17 mouse cellular contexts compared by ENCODE assay signal in genomic region chr5:77473896-77474486, GRCm38 (mm10).
DNase-seq lines count a peak whose midpoint lies in the region; ATAC-seq lines count a peak whose summit lies in the region.
"Had no signal": no experiment of that assay in that cellular context is flagged by ENCODE, and none has a peak within 500 bp of the region (broad histone marks: within the 10 kb centered on the region; RNA-seq: fewer than 3 reads in every experiment).

No protein-coding gene starts in this region.

- no peaks in the 10 kb centered on the region for H3K9me3 ChIP-seq in hindbrain, embryonic 14.5 days (ENCODE audit: control insufficient read depth, low read length)
- H3K9me3 ChIP-seq in hindbrain, embryonic 12.5 days (replicated peaks) = no peaks in the 10 kb centered on the region
- H3K9me3 ChIP-seq in neural tube, embryonic 14.5 days (ENCODE audit: control insufficient read depth, low read length) = no peaks in the 10 kb centered on the region
- H3K9me3 ChIP-seq: embryonic facial prominence, embryonic 10.5 days; heart, embryonic 13.5 days; liver, embryonic 13.5 days; neural tube, embryonic 15.5 days had no signal

- H3K36me3 ChIP-seq in hindbrain, embryonic 14.5 days (replicated peaks; ENCODE audit: control insufficient read depth, insufficient read depth) = no peaks in the 10 kb centered on the region
- H3K36me3 ChIP-seq in hindbrain, embryonic 12.5 days = no peaks in the 10 kb centered on the region
- no peaks in the 10 kb centered on the region for H3K36me3 ChIP-seq in neural tube, embryonic 14.5 days (ENCODE audit: control insufficient read depth, insufficient read depth, low read length)
- H3K36me3 ChIP-seq: embryonic facial prominence, embryonic 10.5 days; heart, embryonic 13.5 days; liver, embryonic 13.5 days; neural tube, embryonic 15.5 days had no signal

- H3K4me2 ChIP-seq in hindbrain, embryonic 14.5 days (replicated peaks) = no peak overlapping the region
- H3K4me2 ChIP-seq in hindbrain, embryonic 12.5 days (replicated peaks) = no peak overlapping the region
- no peak overlapping the region for H3K4me2 ChIP-seq in neural tube, embryonic 14.5 days (ENCODE audit: low read depth, low read length)
- H3K4me2 ChIP-seq: heart, embryonic 13.5 days; liver, embryonic 13.5 days; neural tube, embryonic 15.5 days had no signal

- H3K4me3 ChIP-seq in hindbrain, embryonic 14.5 days (replicated peaks; ENCODE audit: low read length) = no peak overlapping the region
- no peak overlapping the region for H3K4me3 ChIP-seq in hindbrain, embryonic 12.5 days
- no peak overlapping the region for H3K4me3 ChIP-seq in neural tube, embryonic 14.5 days (ENCODE audit: low read depth, low read length)
- H3K4me3 ChIP-seq: embryonic facial prominence, embryonic 10.5 days; erythroblast, embryonic 14.5 days; heart, embryonic 13.5 days; liver, embryonic 13.5 days; neural tube, embryonic 15.5 days had no signal

- H3K4me1 ChIP-seq in hindbrain, embryonic 14.5 days (replicated peaks; ENCODE audit: control insufficient read depth, insufficient read depth, low read length) = no peaks in the 10 kb centered on the region
- no peaks in the 10 kb centered on the region for H3K4me1 ChIP-seq in hindbrain, embryonic 12.5 days
- no peaks in the 10 kb centered on the region for H3K4me1 ChIP-seq in neural tube, embryonic 14.5 days (ENCODE audit: control insufficient read depth, insufficient read depth, low read length)
- H3K4me1 ChIP-seq: embryonic facial prominence, embryonic 10.5 days; heart, embryonic 13.5 days; liver, embryonic 13.5 days; neural tube, embryonic 15.5 days had no signal

- ATAC-seq in hindbrain, embryonic 14.5 days (ENCODE audit: low FRiP score) = peak; percentile 37; the same call in 1 of the 2 replicates
- ATAC-seq in hindbrain, embryonic 12.5 days (ENCODE audit: low FRiP score) = no peak
- ATAC-seq in neural tube, embryonic 14.5 days (ENCODE audit: low read depth) = peak; percentile 14; the same call in 1 of the 2 replicates

- H3K9ac ChIP-seq in hindbrain, embryonic 14.5 days = no peak overlapping the region
- no peak overlapping the region for H3K9ac ChIP-seq in hindbrain, embryonic 12.5 days
- H3K9ac ChIP-seq in neural tube, embryonic 14.5 days (replicated peaks; ENCODE audit: low read depth, low read length) = no peak overlapping the region
- H3K9ac ChIP-seq: heart, embryonic 13.5 days; liver, embryonic 13.5 days; neural tube, embryonic 15.5 days had no signal

- DNase-seq in adrenal gland, postnatal 25 days = peak; percentile 34
- DNase-seq in adrenal gland, adult 18-20 months (ENCODE audit: low spot score in 2 of 2) = no peak
- DNase-seq in hindbrain, embryonic 14.5 days (ENCODE audit: low spot score) = no peak
- no peak for DNase-seq in neural tube, embryonic 10.5 days (ENCODE audit: extremely low spot score, low spot score)
- DNase-seq in cerebellum, postnatal 36 days = peak; percentile 53 to 59
- DNase-seq in urinary bladder, postnatal 4 days (ENCODE audit: low spot score in 2 of 2) = no peak
- DNase-seq: kidney, adult 8-10 months; kidney, postnatal 36 days; liver, embryonic 13.5 days; thymus, postnatal 14 days had no signal

- H3K27me3 ChIP-seq in hindbrain, embryonic 14.5 days (ENCODE audit: control insufficient read depth, insufficient read depth, low read length) = no peaks in the 10 kb centered on the region
- H3K27me3 ChIP-seq in hindbrain, embryonic 12.5 days = no peaks in the 10 kb centered on the region
- H3K27me3 ChIP-seq in neural tube, embryonic 14.5 days (ENCODE audit: control insufficient read depth, insufficient read depth, low read length) = no peaks in the 10 kb centered on the region
- H3K27me3 ChIP-seq: heart, embryonic 13.5 days; liver, embryonic 13.5 days; neural tube, embryonic 15.5 days had no signal

- no peak overlapping the region for H3K27ac ChIP-seq in hindbrain, embryonic 14.5 days
- H3K27ac ChIP-seq in hindbrain, embryonic 12.5 days = no peak overlapping the region
- no peak overlapping the region for H3K27ac ChIP-seq in neural tube, embryonic 14.5 days (ENCODE audit: low read depth, low read length)
- H3K27ac ChIP-seq: embryonic facial prominence, embryonic 10.5 days; heart, embryonic 13.5 days; liver, embryonic 13.5 days; neural tube, embryonic 15.5 days; stomach, postnatal 0 days had no signal

- 73% methylated on average over 8 of the region's 8 CpGs for WGBS in hindbrain, embryonic 14.5 days
- 81% methylated on average over 8 of the region's 8 CpGs for WGBS in hindbrain, embryonic 12.5 days
- WGBS in neural tube, embryonic 14.5 days = 73% methylated on average over 8 of the region's 8 CpGs

Comparison
In these comparisons a context has a peak if more than half of its experiments do, and no peak if none do; other contexts are left out.
1. DNase-seq: peak in adrenal gland, postnatal 25 days (single experiment) and cerebellum, postnatal 36 days (2 of 2); none in adrenal gland, adult 18-20 months (0 of 2), hindbrain, embryonic 14.5 days (single experiment), neural tube, embryonic 10.5 days (single experiment) and urinary bladder, postnatal 4 days (0 of 2).